Mouse (Mus musculus) heart, postnatal 4 days (tissue): ENCODE measurements around the gene Dnaja2. TPM values are rescaled to one million over a fixed set of nuclear protein-coding genes. Genes with fewer than 3 reads are reported as not detected.

Experiments
- DNase-seq: peaks from one replicate; pipeline ENCODE4 v3.0.0; 2021
- total RNA-seq, 2 experiments: library from RNA; stranded (reverse); gene quantifications; 2 replicates each; pipeline ENCODE4 v1.2.3; 2021

Dnaja2 gene
- total RNA-seq: 100 to 1,000 TPM; 184 to 192 TPM

DNA sequence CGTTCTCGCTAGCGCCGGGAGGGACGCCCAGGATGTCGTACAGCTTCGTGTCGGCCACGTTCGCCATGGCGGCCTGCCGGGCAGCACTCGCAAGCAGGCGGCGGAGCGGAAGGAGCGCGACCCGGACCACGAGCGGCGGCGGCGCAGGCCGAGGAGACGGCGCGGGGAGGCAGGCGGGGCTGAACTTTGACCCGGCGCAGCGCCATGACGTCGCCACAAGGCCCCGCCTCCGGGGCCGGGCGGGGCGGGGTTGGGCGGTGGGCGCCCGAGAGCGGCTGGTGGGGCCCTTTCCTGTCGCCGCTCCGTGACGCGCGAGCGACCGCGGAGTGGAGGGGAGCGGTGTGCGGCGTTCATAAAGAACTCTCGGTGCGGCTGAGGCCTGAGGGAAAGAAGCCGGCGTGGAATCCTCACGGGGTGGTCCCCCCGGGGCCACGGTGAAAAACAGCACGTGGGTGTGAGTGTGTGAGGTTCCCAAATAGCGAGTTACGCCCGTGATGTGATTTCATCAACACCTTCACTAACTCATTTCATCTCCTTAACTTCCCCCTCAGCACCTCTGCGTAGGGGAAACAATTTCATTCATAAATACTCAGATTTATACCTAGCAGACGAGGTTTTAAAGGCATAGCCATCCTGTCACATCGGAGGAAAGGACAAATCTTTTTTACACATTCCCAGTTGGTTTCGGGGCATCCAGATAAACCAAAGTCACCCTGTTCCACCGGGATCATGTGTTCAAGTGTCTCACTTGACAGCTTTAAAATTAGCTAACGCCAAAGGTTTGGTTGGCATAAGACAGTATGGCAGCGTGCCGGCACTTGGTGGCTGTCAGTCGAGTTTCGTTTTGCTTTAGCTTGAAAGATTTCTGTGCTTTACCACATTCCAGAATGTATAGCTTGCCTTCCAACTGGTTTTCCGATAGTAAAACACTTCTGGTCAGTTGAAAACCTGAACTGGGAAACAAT, at the start of gene Dnaja2:
TSS of gene Dnaja2 (minus strand) at position 164 of the 965 bp plus-strand sequence.
- peak; percentile 95 for DNase-seq

DNA sequence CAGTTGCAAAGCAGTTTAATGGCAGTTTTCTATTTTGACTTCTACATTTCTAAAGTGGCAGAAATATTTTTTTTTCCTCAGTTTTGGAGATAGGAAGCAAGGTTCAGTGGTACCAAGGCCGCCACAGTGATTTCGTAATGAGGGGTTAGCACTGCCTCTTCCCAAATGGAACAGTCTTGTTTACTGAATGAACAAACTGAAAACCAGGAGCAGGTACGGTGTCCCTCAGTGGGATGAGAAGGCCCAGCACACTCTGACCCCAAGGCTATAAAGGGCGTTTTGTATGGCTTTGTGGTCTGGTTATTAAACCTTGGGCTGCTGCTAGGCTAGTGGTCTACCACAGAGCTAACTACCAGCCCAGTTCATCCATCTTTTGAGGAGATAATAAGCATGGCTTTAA, 49.1 kb upstream of the Dnaja2 start:
- DNase-seq: no peak

DNA sequence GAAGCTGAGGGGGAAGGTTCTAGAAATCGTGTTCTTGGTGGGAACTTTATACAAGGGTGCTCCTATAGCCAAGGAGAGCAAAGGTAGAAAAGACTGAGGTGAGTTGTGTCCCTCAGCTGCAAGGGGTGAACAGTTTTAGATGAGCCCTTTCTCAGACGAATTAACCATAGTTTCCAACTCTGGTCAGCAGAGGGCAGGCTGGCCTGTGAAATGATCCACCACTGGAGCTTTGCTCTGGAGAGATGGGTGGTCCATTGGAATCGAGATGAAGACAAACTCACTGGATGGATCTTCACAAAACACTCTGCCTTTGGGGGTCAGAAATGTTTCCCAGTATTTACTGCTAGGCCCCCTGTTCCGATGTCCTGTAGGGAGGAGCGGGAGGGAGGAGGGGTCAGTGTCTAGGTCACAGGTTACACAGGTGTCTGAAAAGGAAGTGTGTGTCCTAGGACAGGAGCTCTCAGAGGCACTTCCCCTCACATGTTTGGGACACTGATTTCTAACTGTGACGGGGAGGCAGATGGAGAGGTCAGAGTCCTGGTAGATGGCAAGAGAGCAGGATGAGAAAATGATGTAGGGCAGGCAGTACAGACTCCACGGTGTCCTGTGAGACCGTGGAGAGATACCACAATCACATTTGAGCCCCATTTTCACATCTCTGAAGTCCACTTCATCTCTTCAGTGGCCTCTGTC, 48.2 kb upstream of the Dnaja2 start:
- peak; percentile 79 for DNase-seq

DNA sequence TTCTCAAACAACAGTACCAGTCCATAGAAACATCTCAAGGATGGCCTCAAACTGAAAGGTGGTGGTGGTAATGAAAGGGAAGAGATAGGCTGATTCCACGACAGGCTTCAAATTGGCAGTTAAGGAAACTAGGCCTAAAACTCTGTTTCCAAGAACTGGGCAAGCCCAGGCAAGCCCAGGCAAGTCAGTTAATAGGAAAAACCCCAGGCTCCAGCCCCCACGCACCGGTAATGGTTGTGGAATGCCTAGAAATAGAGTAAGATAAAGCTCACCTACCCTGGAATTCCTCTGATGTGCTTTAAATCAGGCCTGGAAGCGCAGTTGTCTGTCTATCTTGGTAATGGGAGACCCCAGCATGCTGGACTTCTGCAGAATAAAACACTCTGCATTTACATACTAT, 47.6 kb upstream of the Dnaja2 start:
- no peak for DNase-seq

DNA sequence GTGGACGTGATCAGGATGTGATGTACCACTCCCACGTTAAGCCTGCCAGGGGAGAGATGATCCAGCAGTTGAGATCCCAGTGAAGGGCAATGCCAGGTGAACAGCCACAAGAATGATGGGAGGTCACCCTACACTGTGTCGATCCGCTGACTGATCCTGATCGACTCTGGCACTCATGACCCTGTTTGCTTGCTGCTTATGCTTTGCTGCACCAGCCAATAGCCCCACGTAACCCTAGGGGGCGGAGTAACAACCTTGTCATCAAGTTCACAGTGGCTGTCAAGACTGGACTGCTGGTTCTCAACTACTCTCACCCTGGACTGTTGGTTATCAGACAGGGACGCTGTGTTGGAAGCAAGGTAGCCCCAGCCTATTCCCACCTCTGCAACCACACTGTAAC, 46.6 kb upstream of the Dnaja2 start:
- no peak for DNase-seq

DNA sequence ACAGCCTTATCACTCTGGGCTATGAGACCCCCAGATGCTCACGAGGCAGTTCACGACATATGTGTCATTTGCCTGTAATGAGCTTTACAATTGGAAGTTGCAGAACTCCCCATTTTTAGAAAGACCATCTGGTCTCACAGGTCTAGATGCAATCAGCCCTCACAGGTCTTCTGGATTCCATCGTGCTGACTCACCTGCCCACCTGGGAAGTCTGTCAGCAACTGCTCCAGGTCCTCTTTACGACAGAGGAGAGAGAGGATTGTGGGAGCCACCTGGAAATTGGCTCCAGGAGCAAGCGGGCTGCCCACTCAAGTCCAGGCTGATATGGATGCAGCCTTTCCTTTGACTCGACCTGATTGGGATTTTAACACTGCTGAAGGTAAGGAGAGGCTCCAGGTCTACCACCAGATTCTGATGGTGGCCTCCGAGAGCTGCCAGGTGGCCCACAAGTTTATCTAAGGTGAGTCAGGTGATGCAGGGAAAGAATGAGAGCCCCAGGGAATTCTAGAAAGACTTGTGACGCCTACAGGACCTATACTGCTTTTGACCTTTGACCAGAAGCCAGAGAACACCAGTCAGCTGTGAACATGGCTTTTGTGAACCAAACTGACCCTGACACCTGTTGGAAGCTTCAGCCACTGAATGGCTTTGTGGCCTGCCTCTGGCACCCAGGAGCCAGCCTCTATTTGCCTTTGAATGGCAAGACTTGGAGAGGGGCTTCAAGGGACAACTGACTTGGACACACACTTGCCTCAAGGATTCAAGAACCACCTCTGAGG, 42.5 kb upstream of the Dnaja2 start:
- DNase-seq: no peak

DNA sequence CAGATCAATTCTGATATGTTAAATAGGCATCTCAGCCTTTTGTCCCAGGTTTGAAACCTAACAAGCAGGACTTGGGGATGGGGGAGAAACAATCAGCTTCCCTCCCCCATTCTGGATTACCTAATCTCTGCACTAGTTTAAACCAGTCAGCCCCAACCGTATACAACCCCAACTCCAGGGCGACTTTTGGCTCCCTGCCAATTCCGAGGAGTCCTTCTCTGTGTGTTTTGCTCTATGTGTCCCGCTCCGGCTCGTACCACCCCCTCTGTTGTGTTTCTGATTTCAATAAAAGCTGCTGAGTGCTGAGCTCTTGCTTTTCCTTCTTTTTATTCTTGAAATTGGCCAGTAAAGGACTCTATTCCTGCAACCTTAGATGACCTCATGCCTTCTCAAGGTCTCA, 40.2 kb upstream of the Dnaja2 start:
- peak; percentile 40 for DNase-seq

DNA sequence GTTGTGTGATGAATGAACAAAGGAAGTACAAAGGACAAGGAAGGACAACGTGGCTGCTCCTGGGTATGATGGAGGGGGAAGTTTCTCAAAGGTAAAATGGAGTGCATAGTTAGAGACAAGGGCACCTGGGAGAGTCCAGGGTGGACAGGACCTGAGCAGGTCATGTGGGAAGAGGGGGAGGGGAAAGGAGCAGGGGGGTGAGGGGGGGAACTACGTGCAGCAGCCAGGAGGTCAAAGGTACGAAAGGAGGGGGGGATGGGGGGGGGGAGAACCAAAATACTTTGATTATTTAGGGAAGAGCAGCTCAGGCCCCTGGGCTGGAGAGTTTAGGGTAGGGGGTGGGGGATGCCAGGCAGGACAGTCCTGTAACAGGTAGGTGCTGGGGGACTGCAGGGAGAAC, 39.8 kb upstream of the Dnaja2 start:
- no peak for DNase-seq

DNA sequence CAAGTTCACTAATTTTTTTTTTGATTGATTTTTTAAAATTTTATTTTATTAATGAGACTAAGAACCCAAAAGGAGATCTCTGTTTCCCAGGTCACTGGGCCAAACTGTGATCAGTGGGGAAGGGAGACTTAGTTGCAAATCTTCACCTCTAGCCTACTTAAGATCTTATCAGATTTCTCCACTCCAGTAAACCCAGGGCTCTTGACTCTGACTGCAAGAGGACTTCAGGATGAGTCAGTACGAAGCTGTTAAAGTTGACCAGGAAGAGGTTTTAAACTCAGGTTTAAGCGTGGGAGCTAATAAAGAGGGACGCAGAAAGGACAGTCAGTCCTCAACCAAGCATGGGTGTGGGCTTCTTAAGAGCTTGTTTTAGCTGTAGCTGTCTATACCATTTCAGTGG, 38.2 kb upstream of the Dnaja2 start:
- no peak for DNase-seq

DNA sequence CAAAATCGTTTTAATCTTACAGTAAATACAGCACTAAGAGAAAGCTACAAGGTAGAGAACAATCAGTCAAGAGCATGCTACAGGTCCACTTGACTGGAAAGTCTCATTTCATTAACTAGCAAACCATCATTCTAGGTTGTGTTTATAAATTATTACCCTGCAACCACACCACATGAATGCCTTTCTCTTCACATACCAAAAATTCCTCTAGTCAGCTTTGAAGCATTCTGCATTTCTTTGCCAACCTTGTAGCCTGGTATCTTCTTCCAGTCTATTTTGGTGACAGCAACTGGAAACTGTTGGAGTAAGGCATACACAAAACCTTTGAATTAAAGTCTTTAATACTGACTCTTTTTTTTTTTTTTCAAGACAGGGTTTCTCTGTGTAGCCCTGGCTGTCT, 36.4 kb upstream of the Dnaja2 start:
- DNase-seq: no peak

DNA sequence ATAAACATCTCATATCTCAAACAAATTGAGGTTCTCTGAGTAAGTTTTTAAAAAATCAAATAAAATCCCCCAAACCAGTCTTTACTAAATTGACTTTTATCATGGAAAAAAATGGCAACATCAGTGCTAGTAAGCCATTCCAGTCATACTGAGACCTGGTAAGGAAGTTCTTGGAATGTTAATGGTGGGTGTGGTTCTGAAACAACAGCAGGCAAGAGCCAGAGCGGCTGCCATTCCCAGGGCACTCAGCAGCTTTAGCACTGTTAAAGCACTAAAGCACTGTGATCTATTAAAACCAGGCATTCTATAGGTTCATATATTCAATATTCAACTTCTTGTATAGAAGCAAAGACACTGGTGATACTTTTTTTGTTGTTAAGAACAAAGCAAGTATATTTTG, 35.1 kb upstream of the Dnaja2 start:
- no peak for DNase-seq

DNA sequence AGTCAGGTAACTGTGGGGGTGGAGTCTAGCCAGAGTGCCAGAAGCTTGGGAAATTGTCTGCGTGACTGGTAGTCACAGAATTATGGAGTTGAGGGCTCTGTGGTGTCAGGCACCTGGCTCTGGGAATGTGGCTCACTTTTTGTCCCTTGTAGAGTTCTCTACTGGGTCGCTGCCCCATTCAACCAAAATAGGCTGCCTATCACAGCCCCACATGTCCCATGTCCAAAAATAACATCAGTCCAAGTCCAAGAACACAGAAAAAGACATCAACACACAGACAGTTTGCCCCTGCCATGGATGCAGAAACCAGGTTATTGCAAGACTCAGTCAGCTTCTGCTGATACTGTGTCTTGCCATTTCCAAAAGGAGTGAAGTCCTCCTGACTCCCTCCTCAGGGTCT, 33.5 kb upstream of the Dnaja2 start:
- DNase-seq: peak; percentile 19

DNA sequence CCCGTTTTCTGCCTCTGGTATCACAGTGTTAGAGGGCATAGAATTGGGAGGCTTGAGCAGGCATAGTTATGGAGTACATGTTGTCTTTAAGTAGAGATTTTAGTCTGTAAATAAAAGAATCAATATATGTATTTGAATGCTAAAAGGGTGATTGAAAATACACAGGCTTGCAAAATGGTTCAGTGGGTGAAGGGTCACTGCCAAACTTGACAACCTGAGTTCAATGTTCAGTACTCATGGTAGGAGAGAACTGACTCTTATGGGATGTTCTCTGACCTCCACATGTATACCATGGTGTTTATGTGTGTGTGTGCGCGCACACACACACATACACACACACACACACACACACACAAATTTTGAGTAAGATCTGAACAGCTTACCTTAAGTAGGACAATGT, 22.5 kb upstream of the Dnaja2 start:
- DNase-seq: no peak

DNA sequence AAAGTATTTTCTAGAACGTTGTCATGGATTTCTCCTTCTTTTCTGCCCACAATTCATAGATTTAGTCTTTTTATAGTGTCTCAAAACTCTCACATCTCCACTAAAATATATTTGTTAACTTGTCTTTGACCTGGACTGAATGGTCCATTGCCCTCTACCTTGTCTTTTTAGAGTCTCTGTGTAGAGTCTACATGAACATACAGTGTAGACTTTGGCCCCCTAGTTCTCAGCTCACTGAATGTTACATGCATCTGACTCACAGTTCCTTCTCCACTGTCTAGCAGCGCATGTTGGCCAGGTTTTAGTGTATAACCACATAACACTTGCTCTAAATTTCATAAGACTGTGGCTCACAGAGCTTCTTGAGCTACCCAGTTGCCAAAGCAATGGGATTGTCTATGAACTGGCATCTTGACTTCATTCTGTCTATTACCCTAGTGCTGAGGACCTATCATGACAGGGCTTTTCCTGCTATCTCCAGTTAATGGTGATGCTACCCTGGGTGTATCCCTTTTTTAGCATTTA, 18.9 kb upstream of the Dnaja2 start:
- DNase-seq: no peak

DNA sequence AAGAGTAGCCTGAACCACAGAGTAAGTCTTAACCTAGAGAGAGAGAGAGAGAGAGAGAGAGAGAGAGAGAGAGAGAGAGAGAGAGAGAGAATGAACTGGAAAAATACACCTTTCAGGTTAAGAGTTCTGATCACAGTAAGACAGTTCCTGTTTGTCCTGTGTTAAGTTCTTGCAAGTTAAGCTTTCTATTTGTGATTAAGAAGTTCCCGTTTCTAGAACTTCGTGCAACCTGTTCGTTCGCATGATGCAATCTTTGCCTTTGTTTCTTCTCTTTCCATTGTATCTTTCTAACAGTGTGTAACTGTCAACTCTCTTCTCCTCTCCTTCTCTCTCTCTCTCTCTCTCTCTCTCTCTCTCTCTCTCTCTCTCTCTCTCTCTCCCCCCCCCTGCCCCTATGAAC, 15.3 kb upstream of the Dnaja2 start:
- no peak for DNase-seq

DNA sequence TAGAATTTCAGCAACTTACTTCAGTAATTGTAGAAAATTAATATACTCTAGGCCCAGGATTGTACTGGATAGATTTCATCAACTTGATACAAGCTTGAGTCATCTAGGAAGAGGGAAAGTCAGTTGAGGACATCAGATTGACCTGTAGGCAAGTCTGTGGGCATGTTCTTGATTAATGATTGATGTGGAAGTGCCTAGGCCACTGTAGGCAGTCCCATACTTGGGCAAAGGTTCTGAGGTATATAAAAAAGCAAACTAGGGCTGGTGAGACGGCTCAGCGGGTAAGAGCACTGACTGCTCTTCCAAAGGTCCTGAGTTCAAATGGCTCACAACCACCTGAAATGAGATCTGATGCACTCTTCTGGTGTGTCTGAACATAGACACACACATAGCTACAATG, 12.7 kb upstream of the Dnaja2 start:
- no peak for DNase-seq

DNA sequence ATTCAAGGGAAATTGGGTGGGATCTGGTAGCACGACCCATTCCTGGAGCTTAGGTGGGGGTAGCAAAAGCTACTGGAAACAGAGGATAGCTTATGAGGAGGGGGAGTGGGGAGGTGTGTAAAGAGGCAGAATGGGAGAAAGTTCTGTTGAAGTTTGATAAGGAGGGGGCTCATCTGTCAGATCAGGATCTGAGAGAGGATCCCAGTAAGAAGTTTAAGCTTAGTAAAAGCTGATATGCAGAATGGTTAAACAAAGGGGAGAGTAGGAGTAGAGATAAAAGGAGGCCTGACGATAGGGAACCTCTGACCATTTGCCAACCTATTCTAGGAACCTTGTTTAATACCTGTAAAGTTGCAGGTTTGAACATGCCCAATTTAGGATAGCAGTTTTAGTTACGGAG, 10.0 kb upstream of the Dnaja2 start:
- DNase-seq: no peak

DNA sequence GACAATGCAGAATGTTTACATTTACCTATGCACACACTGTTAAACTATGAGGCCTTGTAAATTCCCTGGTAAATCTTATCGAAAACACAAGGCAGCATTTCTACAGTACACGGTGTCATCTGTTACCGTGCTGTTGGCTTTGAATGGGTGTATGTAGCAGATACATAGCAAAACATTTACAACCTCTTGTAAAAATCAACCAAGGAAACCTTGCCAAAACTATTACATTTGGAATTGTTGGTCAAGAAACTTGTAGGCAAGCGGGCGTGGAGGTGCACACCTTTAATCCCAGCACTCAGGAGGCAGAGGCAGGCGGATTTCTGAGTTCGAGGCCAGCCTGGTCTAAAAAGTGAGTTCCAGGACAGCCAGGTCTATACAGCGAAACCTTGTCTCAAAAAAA, 8.2 kb upstream of the Dnaja2 start:
- no peak for DNase-seq

DNA sequence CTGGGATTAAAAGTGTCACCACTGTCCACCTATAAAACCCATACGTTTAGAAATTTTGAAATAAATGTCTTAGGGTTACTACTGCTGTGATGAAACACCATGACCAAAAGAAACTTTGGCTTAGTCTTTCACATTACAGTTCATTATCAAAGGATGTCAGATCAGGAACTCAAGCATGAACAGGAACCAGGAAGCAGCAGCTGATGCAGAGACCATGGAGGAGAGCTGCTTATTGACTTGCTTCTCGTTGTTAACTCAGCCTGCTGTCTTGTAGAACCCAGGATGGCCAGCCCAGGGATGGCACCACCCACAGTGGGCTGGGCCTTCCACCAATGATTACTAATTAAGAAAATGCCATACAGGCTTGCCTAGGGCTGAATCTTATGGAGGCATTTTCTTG, 4.8 kb upstream of the Dnaja2 start:
- no peak for DNase-seq

DNA sequence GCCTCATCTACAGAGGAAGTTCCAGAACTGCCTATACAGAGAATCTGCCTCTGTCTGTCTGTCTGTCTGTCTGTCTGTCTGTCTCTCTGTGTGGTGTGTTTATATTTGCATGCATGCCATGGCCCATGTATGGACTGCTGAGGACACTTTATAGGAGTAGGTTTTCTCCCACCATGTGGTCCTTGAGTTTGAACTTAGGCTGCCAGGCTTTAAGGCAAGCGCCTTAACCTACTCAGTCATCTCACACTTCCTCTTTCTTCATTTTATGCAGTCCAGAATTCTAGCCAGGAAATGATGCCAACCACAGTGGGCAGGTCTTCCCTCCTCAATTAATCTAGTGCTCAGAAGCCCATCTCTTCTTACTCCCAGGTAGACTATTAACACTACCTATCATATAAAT, 4.1 kb upstream of the Dnaja2 start:
- DNase-seq: no peak

DNA sequence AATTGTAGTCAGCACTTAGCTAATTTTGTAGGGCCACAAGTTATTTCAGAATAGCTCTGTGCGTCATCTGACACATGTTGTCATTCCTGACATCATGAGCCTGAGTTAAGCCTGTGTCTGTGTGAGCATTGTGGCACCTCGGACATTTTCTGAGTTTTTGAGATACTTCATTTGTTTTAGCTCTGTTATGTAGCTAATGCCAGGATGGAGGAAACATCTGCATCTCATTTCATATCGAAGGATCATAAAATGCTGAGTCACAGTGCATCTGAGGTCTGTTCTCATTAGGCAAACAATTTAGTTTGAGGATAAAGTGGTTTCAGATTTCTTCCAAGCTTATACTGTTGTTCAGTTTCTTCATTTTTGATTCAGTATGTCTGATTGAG, 2.5 kb upstream of the Dnaja2 start:
- DNase-seq: no peak

DNA sequence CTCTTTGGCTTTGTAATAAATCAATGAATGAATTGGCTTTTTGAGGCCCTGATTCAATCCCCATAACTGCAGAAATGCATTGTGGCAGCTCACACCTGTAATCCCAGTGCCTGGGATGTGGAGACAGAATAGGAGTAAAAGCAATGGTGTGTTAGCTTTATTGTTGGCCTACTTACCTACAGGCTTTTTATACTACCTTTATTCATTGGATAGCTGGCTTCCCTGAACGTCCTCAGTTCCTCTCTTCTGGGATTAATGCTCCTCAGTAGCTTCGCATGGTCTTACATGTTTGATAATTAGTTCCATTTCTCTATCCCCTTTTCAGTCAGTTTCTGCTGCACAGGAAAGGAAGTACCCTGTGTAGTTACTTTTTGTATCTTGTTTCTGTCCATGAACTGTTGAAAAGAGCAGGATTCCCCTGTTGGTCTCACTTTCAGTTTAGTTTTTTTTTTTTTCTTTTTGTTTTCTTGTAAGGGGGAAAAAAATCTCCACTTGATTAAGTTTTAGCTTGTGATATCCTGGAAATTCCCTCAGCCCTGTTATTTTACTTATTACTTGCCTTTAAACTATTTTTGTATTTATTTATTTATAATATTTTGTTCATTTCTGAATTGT, 1.9 kb upstream of the Dnaja2 start:
- DNase-seq: no peak
